Mouse (Mus musculus) adrenal gland, adult 8-10 months (tissue): ENCODE measurements at regions not wholly inside any gene's neighbourhood (a gene's known extent, or its start where the extent isn't known, plus 50 kb on each side); places are given as distances from the start of the nearest gene placed in this dataset.

Experiments used
- DNase-seq: peaks from one replicate; pipeline ENCODE4 v3.0.0; 2022

- no peak for DNase-seq
These were observed 192.1 kb upstream of the Camk1g start for GRCm38 (mm10) chr1:193562242-193562641.

GRCm38 (mm10) chr1:193558122-193558521 lies 188.0 kb upstream of the Camk1g start:
- DNase-seq = no peak

GRCm38 (mm10) chr1:193554731-193555130 lies 184.6 kb upstream of the Camk1g start:
- DNase-seq = no peak

DNA sequence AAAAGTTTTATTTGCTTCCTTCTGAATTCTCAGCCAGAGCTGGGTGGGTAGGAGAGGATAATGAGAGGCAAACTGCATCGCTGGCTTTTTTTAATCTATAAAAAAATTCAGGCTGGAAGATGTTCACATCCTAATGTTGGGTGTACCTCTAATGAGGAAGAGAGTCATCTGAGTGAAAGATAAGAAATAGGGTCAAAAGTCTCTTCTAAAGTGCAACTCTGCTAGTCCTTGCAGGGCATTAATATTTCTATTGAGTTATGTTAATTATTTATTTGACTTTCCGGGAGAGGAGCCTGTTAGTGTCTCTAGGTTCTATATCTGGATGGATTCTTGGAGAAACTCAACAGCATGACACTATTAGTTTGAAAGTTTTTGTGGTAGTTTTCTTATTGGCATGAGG lies 182.2 kb upstream of the Camk1g start:
- DNase-seq = no peak

GRCm38 (mm10) chr1:193551340-193551739 lies 181.2 kb upstream of the Camk1g start:
- DNase-seq = no peak

GRCm38 (mm10) chr1:193550761-193551160 lies 180.7 kb upstream of the Camk1g start:
- no peak for DNase-seq

- DNase-seq = no peak
These were observed 177.3 kb upstream of the Camk1g start for GRCm38 (mm10) chr1:193547356-193547755.

DNA sequence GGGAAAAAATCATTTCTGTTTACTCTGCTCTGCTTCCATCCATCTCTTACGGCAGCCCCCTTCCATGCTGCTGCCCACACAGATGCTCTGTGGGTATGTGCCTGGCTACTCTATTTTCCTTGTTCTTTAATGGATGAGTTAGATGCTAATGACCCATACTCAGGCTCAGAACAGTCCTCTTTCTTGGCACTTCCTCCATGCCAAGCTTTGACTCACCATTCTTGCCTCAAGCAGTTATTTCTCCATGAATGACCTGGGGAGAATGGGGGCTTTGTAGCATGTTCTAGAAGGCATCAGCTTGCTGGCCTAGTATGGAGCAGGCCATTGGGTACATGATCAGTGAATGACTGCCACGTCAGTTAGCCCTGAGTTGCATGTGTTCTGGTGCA lies 175.9 kb upstream of the Camk1g start:
- DNase-seq = no peak

DNA sequence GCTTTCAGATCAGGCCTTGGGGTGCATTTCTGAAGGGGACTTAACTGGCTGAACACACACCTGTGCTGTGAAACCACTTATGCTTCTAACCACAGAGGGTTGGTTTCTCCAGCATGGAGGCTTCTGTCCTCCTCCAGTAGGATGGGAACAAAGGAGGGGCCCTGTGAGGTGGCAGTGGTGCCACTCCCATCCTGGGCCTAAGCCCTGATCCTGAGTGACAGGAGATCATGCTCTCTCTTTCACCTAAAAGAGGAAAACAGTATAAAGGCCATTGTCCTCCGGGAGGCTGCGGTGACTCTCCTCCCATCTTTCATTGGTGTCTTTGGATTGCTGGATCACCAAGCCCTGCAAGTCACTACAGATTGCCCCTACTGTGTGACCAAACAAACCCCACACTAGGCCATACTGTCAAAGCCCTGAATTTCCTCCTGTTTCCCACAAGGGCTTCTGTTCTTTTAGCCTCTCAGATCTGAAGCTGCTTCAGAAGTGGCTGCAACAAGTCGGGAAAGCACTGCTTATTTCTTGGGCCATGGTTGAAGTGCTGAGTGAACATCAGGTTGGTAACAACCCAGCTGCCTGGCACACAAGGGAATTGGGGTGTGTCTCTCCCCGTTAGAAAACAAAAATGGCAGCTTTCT lies 175.4 kb upstream of the Camk1g start:
- DNase-seq = no peak

GRCm38 (mm10) chr1:193544804-193545203 lies 174.7 kb upstream of the Camk1g start:
- DNase-seq = no peak

DNA sequence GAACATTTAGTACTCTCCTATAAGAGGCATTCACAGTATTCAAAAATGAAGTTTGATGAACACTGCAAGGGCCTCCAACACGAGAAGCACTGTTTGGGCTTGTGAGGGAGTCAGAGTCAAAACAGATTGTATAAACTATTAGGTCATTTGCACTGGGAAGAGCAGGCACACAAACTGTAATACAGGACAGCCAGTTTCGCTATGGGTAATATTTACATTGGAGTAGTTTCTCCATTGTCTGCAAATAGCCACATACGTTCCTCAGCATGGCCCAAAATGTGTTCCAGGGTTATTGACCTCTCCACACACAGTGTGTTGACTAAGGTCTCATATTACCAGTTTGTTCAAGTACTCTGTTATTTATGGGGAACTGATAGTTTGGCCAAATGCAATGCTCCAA lies 173.7 kb upstream of the Camk1g start:
- no peak for DNase-seq

- DNase-seq = peak; percentile 17
These were observed 173.2 kb upstream of the Camk1g start for GRCm38 (mm10) chr1:193543284-193543683.

DNA sequence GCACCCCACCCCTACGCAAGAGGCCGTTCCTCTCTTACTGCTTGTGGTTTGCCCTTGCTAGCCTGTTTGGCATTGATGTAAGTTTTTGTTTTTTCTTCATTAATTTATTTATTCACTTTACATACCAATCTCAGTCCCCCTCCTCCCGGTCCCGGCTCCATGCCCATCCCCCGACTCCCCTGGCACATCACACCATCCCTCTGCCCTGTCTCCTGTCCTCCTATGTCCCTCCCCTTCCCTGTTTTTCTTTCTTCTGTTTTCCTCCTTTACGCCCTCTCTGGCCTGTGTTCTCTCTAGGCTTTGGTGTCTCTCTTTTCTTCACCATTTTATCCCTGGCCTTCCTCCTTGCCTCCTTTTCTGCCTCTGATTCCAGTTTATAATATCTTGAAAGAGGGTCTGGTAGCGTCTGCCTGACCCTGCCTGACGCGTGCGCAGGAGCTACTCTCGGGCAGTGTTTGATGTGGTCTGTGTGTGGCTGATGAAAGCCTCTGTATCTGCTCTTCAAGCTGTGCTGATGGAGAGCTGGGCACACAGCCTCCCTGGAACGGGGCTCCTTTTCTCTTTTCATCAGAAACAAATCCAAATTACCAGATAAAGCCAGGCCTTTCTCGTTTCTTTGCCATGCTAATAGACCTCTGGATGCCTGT lies 172.0 kb upstream of the Camk1g start:
- no peak for DNase-seq

DNA sequence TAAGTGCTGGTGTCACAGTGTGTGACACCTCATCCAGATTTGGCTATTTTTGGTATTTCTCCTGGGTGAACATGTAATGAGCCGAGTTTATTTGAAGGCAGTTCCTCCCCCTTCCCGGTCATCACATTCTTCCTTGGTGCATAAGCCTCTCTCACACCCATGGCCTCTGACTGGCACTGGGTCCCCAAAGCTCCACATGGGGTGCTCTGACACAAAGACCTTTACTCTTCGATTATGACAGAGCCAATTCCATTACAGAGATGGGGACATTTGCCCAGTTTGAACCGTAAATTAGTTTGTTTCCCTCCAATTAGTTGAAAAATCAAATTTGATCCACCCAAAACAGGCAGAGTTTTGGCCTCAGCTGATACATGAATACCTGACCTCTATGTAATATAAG lies 171.2 kb upstream of the Camk1g start:
- DNase-seq = no peak

DNA sequence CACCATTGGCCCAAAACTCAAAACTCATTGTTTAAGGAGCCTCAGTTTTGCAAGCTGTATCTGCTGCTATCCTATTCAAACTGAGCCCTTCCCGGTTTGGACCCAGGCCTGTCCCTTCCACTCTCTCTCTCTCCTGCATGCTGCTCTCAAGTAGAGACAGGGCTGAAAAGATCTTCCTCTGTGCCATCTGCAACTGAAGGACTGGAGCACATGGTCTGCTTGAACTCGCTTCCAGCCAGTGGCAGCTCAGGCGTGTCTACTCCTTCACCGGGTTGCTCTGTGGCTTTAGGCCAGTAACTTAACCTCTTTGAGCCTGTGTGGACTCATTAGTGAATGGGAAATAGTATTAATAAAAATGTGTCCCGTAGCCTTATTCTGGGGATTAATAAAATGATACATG lies 170.4 kb upstream of the Camk1g start:
- DNase-seq = no peak

- no peak for DNase-seq
These were observed 169.2 kb upstream of the Camk1g start for GRCm38 (mm10) chr1:193539261-193539660.

- no peak for DNase-seq
These were observed 168.3 kb upstream of the Camk1g start for GRCm38 (mm10) chr1:193538425-193538824.

- DNase-seq = no peak
These were observed 167.5 kb upstream of the Camk1g start for GRCm38 (mm10) chr1:193537616-193538015.

- no peak for DNase-seq
These were observed 166.5 kb upstream of the Camk1g start for GRCm38 (mm10) chr1:193536552-193536951.

GRCm38 (mm10) chr1:193534449-193534848 lies 164.4 kb upstream of the Camk1g start:
- no peak for DNase-seq

DNA sequence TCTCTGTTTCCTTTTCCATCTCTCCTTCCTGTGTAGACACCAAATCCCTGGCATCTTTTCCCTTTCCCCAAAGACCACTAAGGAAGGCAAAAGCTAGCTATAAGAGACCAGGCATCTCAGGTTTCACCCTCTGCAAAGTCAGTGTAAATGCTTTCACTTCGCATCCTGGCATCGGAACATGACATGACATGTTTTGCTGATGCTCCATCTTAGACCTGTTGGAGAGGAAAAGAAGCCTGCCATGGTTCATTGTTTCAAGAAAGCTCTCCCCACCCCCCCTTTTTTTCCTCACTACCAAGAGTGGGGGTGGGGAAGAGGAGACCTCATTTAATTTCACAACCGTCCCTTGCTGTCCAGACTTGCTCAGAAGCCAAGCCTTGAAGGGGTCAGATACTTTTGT lies 156.4 kb upstream of the Camk1g start:
- no peak for DNase-seq

GRCm38 (mm10) chr1:193522007-193522406 lies 151.9 kb upstream of the Camk1g start:
- DNase-seq = no peak

DNA sequence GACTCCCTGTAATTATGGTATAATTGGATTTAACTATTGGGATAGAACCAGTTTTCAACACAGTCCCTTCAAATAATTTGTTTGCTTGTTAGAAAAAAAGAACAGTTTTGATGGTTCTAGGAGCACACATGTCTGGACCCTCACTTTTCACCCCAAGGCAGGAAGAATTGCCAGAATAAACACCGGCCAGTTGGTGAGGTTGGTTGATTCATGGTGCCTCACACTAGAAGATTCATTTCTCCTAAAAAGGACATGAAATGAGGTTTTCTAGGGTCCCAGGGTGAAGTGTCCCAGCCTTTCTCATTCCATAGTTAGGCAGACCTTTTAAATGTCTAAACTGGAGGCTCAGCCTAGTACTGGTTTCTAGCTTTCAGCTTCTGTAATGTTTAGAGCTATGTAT lies 148.7 kb upstream of the Camk1g start:
- no peak for DNase-seq

GRCm38 (mm10) chr1:193517968-193518367 lies 147.9 kb upstream of the Camk1g start:
- no peak for DNase-seq

DNA sequence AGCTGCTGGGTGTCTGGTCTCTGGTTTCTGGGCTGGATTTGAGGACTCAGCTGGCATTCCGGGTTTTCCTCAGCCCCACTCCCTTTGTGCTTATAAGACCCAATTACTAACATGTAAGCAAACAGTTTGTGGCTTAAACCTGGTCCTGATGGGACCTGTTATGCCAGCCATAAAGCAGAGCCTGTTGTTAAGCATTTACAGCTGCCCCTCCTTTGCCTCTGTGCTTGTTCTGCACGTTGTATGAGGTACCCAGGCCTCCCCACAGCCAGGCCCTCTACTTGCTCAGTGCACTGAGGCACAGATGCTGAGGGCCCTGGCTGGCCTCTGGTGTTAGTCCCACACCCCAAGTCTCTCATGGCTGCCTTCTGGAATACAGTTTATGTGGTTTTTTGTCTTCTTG lies 147.2 kb upstream of the Camk1g start:
- DNase-seq = no peak
